Mouse (Mus musculus) liver, postnatal 0 days (tissue): ENCODE measurements around the gene Tsacc. TPM values are rescaled to one million over a fixed set of nuclear protein-coding genes. Genes with fewer than 3 reads are reported as not detected.

Experiments used
- ATAC-seq: fragments of 200-750 bp; cut with Nextera tagmentation; 2 replicates; pipeline ENCODE4 v1.8.0; 2017; ENCODE audit warnings: mild to moderate bottlenecking, moderate library complexity
- DNase-seq: peaks from one replicate; pipeline ENCODE4 v3.0.0-alpha.2; 2016
- H3K27ac ChIP-seq: fragments of 300-500 bp; sonication (generic); 2 replicates; pipeline ENCODE4 v1.5.1; 2014; ENCODE audit warnings: antibody characterized with exemption, moderate library complexity, mild to moderate bottlenecking, low read depth
- H3K27me3 ChIP-seq: fragments of 300-500 bp; sonication (generic); 2 replicates; pipeline ENCODE4 v1.6.1; 2014; ENCODE audit warnings: low read length, control low read depth, mixed read lengths; ENCODE audit not compliant: insufficient read depth
- H3K36me3 ChIP-seq: fragments of 300-500 bp; sonication (generic); replicated peaks from 2 replicates; pipeline ENCODE4 v1.6.1; 2014; ENCODE audit warnings: mild to moderate bottlenecking, control low read depth, low read length, moderate library complexity, mixed read lengths; ENCODE audit not compliant: insufficient read depth
- H3K4me1 ChIP-seq: fragments of 300-500 bp; sonication (generic); 2 replicates; pipeline ENCODE4 v1.6.1; 2014; ENCODE audit warnings: antibody characterized with exemption, mild to moderate bottlenecking, control low read depth; ENCODE audit not compliant: insufficient read depth
- H3K4me2 ChIP-seq: fragments of 300-500 bp; sonication (generic); 2 replicates; pipeline ENCODE4 v1.6.1; 2014; ENCODE audit warnings: low read depth, mild to moderate bottlenecking, low read length, moderate library complexity, mixed read lengths
- H3K4me3 ChIP-seq: fragments of 300-500 bp; sonication (generic); 2 replicates; pipeline ENCODE4 v1.5.1; 2014; ENCODE audit warnings: low read depth, low read length
- H3K9ac ChIP-seq: fragments of 300-500 bp; sonication (generic); replicated peaks from 2 replicates; pipeline ENCODE4 v1.6.1; 2014; ENCODE audit warnings: mild to moderate bottlenecking, moderate library complexity
- H3K9me3 ChIP-seq: fragments of 300-500 bp; sonication (generic); 2 replicates; pipeline ENCODE4 v1.6.1; 2016; ENCODE audit warnings: mild to moderate bottlenecking, control low read depth, low read length, mixed read lengths
- CTCF ChIP-seq: sonication (generic); IDR thresholded peaks from 2 replicates; pipeline ENCODE4 v1.5.1; 2016; ENCODE audit warnings: antibody characterized with exemption, low read depth
- EP300 ChIP-seq: IDR thresholded peaks from 2 replicates; pipeline ENCODE4 v1.6.1; 2016; ENCODE audit warnings: antibody characterized with exemption, low read depth, mild to moderate bottlenecking
- WGBS: fragments of 180-500 bp; shearing (Covaris S2); extraction: QIAGEN DNeasy Blood & Tissue Kit; methylation state at CpG from one replicate; pipeline ENCODE4 v1.1.7; 2014; ENCODE audit not compliant: insufficient replicate concordance; 5-methylcytosine and 5-hydroxymethylcytosine counted together
- polyA plus RNA-seq: library from polyadenylated mRNA; unstranded; fragments of >200 nt; fragmentation: Nextera tagmentation; extraction: Ambion mirVana; gene quantifications from 2 replicates; pipeline ENCODE4 v1.2.1, GENCODE M21; 2015

Gene Tsacc
- polyA plus RNA-seq, 1 experiment from 2014 or later = 7.0 TPM

GRCm38 (mm10) chr3:88335436-88336053, 38.7 kb upstream of the Tsacc start:
- Histone ChIP-seq H3K4me2 (peak overlapping the region; percentile 78), H3K27me3 (no peaks in the 10 kb centered on the region)

GRCm38 (mm10) chr3:88334902-88335435, 38.2 kb upstream of the Tsacc start:
- 21% methylated on average over 3 of the region's 3 CpGs for WGBS
- no peak for DNase-seq
- no peaks in the 10 kb centered on the region for H3K27me3 ChIP-seq
- peak overlapping the region; percentile 90 for H3K9ac ChIP-seq
- peak overlapping the region; percentile 92 for H3K4me3 ChIP-seq
- no peaks in the 10 kb centered on the region for H3K9me3 ChIP-seq
- no peak for TF ChIP-seq EP300
- TF ChIP-seq CTCF = no peak
- no peak for ATAC-seq
- H3K4me2 ChIP-seq = peak overlapping the region; percentile 78
- peak overlapping the region; percentile 98 for H3K27ac ChIP-seq
- peaks cover 37% of the 10 kb centered on the region for H3K4me1 ChIP-seq
- H3K36me3 ChIP-seq = no peaks in the 10 kb centered on the region

More at GRCm38 (mm10) chr3:88335436-88336053, 38.7 kb upstream of the Tsacc start:
- Histone ChIP-seq H3K27ac (peak overlapping the region; percentile 98), H3K4me3 (peak overlapping the region; percentile 92), H3K9me3 (no peaks in the 10 kb centered on the region), H3K36me3 (0 out of 2 replicates have a peak, but pooled peaks cover under 1% of the 10 kb centered on the region), H3K9ac (peak overlapping the region; percentile 90), H3K4me1 (peaks cover 37% of the 10 kb centered on the region)
- ATAC-seq = peak; percentile 42
- DNase-seq = no peak
- under 1% methylated on average over 27 of the region's 27 CpGs for WGBS
- TF ChIP-seq EP300 (no peak), CTCF (no peak)

- TF ChIP-seq CTCF (no peak), EP300 (no peak)
- Histone ChIP-seq H3K4me1 (peaks cover 33% of the 10 kb centered on the region), H3K9ac (peak overlapping the region; percentile 41), H3K27me3 (no peaks in the 10 kb centered on the region), H3K27ac (peak overlapping the region; percentile 34; the same call in 1 of the 2 replicates), H3K4me2 (peak overlapping the region; percentile 78), H3K9me3 (no peaks in the 10 kb centered on the region), H3K4me3 (0 out of 2 replicates have a peak overlapping the region, but pooled peaks have one; percentile 92), H3K36me3 (peaks cover 4% of the 10 kb centered on the region; the same call in 1 of the 2 replicates)
- DNase-seq (no peak), ATAC-seq (no peak)
- WGBS = 59% methylated on average over 12 of the region's 12 CpGs
Observed at GRCm38 (mm10) chr3:88334029-88334658, 37.3 kb upstream of the Tsacc start.

- WGBS = 7% methylated on average over 2 of the region's 2 CpGs
- DNase-seq (peak; percentile 74), ATAC-seq (no peak)
- H3K4me2 ChIP-seq = no peak overlapping the region
- no peak overlapping the region for H3K4me3 ChIP-seq
- H3K9ac ChIP-seq = no peak overlapping the region
- peaks cover 13% of the 10 kb centered on the region for H3K36me3 ChIP-seq
- TF ChIP-seq EP300 (no peak), CTCF (peak; percentile 86)
- H3K27me3 ChIP-seq = no peaks in the 10 kb centered on the region
- no peak overlapping the region for H3K27ac ChIP-seq
- H3K9me3 ChIP-seq = no peaks in the 10 kb centered on the region
- H3K4me1 ChIP-seq = peaks cover 17% of the 10 kb centered on the region
Observed at GRCm38 (mm10) chr3:88331282-88331681, 34.5 kb upstream of the Tsacc start.

GRCm38 (mm10) chr3:88328956-88329355, 32.2 kb upstream of the Tsacc start:
- Histone ChIP-seq H3K36me3 (peaks cover 13% of the 10 kb centered on the region), H3K4me2 (no peak overlapping the region), H3K9me3 (no peaks in the 10 kb centered on the region), H3K9ac (no peak overlapping the region), H3K27me3 (no peaks in the 10 kb centered on the region), H3K4me3 (no peak overlapping the region), H3K27ac (no peak overlapping the region), H3K4me1 (peaks cover 12% of the 10 kb centered on the region)
- 83% methylated on average over 5 of the region's 5 CpGs for WGBS
- no peak for DNase-seq
- TF ChIP-seq CTCF (no peak), EP300 (no peak)
- no peak for ATAC-seq

- 2% methylated on average over 10 of the region's 10 CpGs for WGBS
- Histone ChIP-seq H3K27me3 (no peaks in the 10 kb centered on the region), H3K9me3 (no peaks in the 10 kb centered on the region), H3K4me3 (peak within 1 kb of the TSS; percentile 85), H3K27ac (peak within 1 kb of the TSS; percentile 58), H3K4me2 (peak within 1 kb of the TSS; percentile 85), H3K36me3 (peaks cover 38% of the 10 kb centered on the region), H3K4me1 (peaks cover 11% of the 10 kb centered on the region), H3K9ac (peak within 1 kb of the TSS; percentile 90)
- no peak for TF ChIP-seq EP300
- DNase-seq (peak; percentile 66), ATAC-seq (peak; percentile 86)
Observed at GRCm38 (mm10) chr3:88324951-88325405, 28.2 kb upstream of the Tsacc start, which contains the start of gene Glmp. Gene Glmp (plus strand): TSS chr3:88325023.
